Mouse (Mus musculus): Measurements from ENCODE around the gene Ccdc38.

The Ccdc38 gene

DNA sequence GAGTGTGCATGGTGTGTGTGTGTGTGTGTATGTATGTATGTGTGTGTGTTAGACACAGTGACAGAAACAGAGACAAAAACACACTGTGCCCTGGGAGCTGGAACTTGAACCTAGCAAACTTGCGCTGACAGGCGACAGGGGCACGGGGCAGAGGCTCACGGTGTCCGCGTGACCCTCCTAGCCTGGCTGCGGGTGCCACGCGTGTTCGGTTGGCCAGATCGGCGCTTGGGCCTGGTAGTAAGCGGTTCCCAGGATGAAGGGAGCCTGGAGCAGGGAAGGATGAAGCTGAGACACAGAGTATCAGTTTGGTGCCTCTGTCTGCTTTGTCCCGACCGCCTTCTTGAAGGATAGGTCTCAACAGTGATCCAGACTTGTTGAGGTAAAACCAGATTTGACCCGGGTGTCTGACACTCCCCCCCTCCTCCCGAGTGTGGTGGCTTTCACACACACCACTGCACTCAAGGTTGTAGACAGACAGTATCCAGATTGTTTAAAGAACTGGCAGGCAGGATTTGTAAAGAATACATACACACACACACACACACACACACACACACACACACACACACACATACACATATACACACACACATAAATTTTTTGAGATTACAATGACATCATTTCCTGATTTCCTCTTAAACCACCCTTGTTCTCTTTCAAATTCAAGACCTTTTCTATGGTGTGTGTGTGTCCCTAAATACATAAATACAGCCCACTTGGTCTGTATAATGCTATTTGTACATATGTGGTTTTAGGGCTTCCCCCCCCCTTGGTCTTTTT is at the start of gene Ccdc38:
Gene Ccdc38, plus strand, starts transcription at position 202 of the 780 bp plus-strand sequence.
- DNase-seq (ENCODE audit: low read depth, low spot score): no peak

DNA sequence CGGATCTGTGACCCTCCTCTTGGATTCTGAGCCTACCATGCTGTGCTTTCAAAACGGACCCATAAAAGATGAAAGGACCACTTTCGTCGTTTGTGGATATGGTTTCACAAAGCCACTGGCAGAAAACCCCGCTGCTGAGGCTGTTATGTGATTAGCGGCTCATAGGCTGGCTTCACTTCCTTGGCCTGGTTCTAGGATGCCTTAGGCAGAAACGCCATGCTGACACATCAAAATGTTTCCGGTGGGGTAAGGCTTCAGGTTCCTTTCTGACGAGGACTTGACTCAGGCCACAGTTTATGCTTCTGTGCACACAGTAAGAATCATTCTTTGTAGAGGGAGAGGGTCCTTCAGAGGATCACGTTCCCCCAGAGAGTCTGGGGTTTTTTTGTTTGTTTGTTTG is 39.6 kb upstream of the Ccdc38 start:
- no peak for DNase-seq (ENCODE audit: low read depth, low spot score)

DNA sequence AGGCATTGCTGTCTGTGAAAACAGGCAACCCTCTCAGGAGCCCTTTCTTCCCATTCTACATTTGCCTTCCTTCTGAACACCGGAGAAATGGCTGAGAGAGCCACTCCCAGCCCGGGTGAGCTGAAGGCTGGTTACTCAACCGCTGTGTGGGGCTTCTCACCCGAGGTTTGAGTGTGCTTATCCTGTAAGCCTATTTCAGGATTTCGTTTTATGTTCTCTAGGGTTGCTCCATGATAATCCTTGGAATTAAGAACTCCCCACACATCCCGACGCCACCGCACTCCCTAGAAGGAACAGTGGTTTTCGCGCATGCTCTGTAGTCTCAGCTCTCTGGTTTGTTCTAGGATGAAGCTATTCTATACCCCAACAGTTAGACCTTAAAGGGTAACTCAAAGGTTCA is 39.1 kb upstream of the Ccdc38 start:
- peak; percentile 19 for DNase-seq (ENCODE audit: low read depth, low spot score)

DNA sequence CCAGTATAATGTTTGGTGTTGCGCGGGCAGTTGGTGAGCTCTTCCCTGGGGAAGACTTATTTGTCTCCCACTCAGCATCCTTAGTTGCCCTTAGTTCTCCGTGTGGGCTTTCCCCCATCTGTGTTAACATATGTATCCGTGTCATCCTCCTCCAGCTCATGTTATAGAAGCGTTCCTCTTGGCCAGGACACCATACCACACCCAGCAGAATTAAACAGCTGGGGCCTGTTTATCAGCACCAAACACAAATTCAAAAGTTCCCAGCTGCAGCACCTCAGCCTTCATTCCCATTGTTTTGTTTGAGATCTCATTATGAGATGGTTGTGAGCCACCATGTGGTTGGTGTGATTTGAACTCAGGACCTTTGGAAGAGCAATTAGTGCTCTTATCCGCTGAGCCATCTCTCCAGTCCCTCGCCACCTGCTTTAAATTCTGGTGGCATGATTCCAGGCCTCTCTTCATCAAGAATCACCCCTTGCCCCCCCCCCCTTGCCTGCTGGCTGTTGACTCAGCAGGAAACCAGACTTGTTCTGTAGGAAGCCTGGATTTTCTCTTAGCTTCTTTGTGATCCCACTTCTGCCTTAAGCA is 32.0 kb upstream of the Ccdc38 start:
- DNase-seq (ENCODE audit: low read depth, low spot score): no peak

DNA sequence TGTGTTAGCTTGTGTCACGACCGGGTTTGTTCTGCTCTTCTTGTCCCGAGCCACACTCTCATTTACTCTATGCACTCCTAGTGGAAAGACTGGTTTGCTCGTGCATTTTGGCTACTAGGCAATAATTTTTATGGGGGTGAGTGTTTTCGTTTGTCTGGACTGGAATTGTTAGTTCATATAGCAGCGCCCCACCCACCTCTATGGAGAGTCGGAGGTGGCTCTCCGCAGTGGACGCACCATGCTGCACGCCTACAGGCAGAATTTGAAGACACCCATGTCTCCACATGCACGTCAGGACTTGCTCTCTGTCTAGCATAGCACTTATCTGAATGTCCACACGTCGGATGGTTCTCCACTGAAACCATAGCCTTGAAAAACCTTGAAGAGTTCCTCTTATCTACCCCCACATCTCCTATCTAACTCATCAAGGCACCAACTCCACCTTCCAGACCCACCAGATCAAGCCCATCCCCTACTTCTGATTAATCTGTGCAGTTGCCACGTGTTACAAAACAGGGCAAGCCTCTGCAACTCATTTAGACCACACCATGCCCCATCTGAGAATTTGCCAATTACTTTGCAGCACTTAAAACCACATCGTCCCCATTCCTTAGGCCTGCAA is 30.8 kb upstream of the Ccdc38 start:
- no peak for DNase-seq (ENCODE audit: low read depth, low spot score)

DNA sequence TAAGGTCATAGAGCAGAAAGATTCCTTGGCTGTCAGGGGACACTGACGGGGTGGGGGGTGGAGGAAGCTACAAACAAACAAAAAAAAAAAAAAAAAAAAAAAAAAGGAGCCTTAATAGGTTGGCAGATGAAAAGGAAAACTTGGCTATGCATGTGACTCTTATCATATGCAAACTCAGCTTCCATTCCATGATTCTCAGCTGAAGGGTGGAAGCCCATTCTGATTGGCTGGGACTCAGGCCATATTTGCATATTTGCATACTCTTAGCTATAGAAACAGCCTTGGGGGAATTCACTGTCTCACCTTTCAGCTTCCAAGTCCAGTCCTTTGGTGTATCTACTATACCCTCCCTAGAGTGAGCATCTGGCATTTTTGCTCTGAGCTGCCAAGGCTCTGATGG is 25.0 kb upstream of the Ccdc38 start:
- peak; percentile 14 for DNase-seq (ENCODE audit: low read depth, low spot score)

DNA sequence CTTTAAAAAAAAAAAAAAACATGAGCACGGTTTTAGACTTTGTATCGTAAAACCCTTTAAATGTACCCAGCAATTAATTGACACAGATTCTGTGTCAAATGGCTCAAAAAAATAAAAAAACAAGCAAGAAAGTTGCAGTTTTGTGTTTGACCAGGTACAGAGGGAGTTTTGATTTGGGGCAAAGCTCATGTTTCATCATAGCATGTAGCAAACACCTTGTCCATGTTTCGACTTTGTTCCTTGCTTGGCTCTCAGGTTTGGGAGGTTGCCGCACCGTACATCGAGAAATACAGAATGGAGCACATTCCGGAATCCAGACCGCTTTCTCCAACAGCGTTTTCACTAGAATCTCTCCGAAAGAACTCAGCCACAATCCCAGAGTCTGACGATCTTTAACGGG is 24.5 kb upstream of the Ccdc38 start:
- no peak for DNase-seq (ENCODE audit: low read depth, low spot score)

DNA sequence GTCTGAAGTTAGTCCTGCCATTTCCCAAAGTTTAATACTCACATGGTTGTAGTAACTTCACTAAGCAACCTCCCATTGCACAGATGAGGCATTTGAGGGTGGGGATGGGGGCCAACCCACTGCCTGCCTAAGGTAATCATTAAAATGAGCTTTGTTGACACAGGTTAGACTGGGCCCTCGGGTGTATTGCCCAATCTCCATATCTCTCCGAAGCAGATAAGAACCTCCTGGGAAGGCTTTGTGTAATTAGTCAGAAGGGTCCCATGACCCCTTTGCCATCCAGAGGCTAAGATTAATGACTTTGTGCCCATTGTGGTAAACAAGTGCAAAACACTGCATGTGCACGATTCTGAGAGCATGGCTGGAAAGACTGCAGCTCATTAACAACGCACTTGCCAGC is 22.7 kb upstream of the Ccdc38 start:
- DNase-seq (ENCODE audit: low read depth, low spot score): no peak

DNA sequence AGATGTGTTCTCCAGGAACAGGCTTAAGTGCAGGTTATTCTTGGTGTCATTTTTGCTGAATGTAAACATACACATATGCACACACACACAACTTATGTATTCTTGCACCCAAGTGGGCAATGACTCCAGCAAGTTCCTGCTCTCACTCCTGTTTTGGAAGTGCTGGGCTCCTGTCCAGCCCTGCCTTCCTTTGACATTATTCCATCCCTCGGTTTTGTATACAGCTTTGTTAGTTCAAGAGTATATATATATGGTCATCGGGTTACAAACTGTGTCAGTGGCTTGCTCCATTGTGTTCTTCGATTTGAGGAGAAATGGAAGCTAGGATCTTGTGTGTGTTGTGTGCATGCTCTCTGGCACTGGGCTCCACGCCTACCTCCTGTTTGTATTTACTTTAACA is 22.2 kb upstream of the Ccdc38 start:
- no peak for DNase-seq (ENCODE audit: low read depth, low spot score)

DNA sequence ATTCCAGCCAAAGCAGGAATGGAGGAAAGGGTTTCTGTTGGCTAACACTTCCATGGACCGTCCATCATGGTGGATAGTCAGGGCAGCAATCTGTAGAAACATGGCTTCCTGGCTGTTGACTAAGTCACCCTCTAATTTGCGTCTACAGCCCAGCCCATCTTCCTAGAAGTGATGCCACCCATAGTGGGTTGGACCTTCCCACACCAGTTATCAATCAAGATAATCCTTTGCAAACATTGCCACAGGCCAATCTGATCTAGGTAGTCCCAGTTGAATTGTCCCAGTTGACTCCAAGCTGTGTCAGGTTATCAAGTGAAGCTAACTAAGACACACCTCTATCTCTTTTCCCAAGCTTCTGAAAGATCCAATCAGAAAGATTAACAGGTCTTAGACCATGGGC is 21.8 kb upstream of the Ccdc38 start:
- DNase-seq (ENCODE audit: low read depth, low spot score): no peak

DNA sequence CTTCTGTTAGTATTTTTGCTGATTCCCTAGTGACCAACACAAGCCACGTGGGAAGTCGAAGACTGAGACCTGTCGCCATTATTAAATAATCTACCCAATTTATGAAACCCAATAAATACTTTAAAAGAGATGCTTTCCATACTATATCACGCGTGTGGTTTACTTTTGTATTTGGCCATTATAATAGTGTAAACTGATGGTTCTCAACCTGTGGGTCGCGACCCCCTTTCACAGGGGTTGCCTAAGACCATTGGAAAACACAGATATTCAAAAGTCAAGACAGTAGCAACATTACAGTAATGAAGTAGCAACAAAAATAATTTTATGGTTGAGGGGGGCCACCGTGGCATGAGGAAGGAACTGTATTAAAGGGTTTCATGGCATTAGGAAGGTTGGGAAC is 21.3 kb upstream of the Ccdc38 start:
- no peak for DNase-seq (ENCODE audit: low read depth, low spot score)

DNA sequence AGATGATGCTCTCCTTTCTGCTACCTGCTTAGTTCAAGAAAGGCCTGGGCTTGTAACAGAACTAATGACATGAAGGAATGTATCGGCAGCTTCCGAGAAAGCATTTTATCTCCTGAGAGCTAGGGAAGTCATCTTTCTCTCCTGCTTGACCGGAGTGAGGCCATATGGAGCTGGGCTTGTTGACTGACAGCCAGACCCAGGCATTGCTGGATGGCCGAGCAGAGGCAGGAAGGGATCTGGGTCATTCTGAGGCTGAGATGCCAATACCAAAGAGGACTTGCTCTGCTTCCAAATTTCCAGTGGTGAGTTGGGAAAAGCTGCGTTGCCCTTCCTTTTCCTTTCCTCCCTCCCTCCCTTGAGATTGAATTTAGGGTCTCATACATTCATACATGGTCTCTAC is 20.7 kb upstream of the Ccdc38 start:
- DNase-seq (ENCODE audit: low read depth, low spot score): no peak

DNA sequence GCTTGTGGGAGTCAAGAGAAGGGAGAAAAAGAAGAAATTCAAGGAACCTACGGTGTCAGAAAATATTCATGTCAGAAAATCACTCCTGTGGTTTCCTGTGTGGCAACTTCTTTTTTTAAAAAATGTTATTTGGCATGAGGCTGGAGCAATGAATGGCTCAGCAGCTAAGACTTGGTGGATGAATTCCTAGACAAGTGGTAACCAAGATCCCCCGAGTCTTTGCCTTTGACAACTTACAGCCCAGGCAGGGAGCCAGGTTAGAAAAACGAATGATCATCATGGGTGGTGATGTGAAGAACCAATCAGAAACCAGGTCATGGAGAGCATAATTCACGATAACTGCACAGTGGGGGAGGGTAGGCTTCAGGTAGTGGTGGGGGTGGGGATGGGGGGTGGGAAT is 19.4 kb upstream of the Ccdc38 start:
- DNase-seq (ENCODE audit: low read depth, low spot score): no peak

DNA sequence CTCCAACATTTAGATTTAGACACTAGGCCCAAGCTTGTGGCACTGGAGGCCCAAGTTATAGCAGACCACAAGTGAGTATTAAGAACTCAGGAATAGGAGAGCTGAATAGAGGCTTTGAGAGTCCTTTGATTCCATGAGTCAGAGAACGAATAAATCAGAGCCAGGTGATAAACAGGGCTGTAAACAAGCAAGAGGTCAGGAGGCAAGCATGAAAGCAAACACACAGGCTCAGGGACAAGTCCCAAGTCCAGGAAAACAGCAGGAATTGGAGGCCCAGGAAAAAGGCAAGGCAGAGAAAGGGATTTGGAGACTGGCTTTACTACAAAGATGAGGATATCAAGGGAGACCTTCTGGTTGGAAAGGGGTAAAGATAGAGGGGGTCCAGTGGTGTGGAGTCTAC is 15.1 kb upstream of the Ccdc38 start:
- no peak for DNase-seq (ENCODE audit: low read depth, low spot score)

DNA sequence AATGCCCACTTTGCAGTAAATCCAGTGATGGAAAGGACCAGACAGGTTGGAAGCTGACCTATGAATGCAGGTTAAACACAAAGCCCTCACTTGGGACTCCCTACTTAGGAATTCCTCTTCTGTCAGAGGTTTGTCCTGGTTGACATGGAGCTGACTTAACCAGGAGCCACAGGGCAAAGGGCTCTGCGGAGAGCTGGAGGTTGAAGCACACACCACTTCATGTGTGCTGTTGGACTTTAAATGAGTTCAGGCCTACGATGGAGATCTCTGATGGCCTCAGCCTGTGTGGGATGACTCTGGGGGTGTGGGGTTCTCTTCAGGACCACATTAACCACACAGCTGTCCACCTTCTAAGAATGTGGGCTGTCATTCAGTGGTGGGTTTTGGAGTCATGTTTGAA is 2.1 kb upstream of the Ccdc38 start:
- no peak for DNase-seq (ENCODE audit: low read depth, low spot score)

DNA sequence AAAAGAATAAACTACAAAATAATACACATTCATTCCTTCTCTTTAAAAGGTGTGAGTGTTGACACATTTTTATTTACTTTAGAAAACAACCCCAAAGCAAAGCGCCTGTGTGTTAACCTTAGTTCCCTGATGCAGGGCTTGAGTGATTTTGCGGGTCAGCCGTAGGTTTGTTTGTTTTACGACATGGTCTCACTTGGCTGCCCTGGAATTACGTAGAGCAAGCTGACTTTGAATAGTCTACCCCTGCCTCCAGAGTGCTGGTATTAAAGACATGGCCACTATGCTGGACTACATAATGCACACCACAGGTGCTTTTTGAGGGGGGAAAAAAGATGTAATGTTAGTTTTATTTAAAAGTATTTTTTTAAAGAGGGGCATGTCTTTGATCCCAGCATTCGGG is 1.6 kb upstream of the Ccdc38 start:
- no peak for DNase-seq (ENCODE audit: low read depth, low spot score)

DNA sequence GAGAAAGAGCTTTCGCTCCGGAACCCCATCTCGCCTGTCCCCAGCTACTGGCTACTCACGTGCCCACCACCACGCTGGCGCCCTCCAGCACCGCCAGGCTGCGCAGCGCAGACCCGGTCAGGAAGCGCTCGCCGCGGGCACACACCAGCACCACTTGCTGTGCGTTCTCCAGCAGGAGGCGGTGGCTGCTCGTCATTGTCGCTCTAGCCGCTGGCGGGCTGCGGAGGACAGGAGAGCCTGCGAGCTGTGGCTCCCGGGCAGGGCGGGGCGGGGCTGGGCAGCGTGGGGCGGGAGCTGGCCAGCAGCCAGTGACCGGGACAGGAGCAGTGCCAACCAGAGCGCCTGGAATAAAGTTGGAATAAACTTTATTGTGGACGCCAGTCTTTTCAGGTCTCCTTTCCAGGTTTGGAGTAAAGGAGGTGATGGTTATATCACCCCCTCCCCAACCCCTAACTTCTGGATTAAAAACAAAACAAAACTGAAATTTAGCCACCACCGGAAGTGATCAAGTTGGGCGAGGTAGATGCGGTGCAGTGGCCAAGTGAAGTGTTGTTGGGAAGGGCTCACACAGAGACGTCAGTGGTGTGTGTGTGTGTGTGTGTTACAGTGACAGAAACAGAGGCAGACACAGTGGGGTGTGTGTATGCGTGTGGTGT is 529 bp upstream of the Ccdc38 start, which contains the start of gene Amdhd1:
Gene Amdhd1, minus strand, starts transcription at position 259 of the 656 bp plus-strand sequence.
- DNase-seq (ENCODE audit: low read depth, low spot score): peak; percentile 69

DNA sequence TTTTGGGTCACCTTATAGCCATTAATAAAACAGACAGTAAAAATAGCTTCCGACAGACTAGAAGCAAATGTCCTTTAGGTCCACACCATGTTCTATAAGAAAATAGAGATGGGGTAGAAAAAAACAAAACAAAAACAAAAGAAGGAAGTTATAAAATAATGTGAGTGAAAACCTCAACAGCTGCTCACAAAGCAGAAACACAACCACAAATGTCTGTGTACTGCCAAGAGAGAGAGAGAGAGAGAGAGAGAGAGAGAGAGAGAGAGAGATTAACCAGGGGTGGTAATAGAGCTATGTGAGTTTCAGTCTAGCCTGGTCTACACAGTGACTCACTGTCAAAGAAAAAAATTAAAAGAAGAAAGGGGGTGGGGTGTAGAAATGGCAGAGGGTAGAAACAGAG is 1.2 kb downstream of the Ccdc38 start:
- no peak for DNase-seq (ENCODE audit: low read depth, low spot score)

DNA sequence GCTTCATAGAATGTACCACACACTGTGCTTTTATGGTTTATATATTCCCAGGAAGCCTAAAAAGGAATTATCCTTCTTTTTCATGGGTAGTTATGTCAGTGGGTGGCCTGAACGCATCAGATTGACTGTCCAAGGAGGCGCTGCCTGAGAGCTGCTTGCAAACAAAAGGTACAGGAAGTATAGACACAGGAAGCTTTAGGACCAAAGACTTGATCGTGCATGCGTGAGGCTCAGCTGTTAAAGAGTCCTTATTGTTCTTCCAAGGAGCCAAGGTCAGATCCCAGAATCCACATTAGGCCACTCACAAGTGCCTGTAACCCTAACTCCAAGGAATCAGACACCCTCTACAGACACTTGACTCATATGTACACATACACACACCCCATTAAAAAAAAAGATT is 1.9 kb downstream of the Ccdc38 start:
- DNase-seq (ENCODE audit: low read depth, low spot score): peak; percentile 97

DNA sequence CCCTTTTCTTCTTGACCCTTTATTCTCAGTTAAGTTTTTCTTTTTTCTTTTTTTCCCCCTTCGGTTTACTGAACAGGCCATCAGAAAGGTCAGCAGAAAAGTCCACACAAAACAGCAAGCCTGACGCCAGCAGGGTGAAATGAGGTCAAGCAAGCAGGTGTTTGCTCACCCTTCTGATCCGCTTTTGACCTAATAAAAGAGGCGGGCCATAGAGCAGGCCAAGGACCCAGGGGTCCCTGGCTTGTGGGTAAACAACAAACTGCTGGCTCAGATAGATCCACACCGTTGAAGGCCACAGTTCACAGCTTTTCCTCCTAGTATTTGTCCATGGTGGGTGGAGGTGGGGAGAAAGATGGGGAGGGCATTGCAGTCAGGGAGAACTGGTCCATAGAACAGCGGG is 2.7 kb downstream of the Ccdc38 start:
- peak; percentile 25 for DNase-seq (ENCODE audit: low read depth, low spot score)

DNA sequence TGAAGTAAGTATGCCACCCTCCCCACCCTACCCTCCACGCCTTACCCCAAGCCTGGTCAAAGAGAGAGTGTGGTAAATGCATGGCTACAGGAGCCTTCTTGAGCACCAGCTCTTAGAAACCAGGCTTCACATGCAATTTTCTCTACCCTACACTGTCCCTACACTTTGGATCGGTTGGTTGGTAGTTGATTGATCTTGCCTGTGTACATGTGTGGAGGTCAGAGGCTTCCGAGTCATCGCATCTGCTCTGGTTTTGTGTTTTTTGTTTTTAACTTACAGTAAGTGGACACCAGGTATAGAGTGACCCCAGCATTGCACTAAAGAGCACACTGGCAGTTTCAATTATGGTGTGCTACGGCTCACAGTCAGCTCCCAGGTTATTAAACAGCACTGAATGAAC is 3.7 kb downstream of the Ccdc38 start:
- no peak for DNase-seq (ENCODE audit: low read depth, low spot score)

DNA sequence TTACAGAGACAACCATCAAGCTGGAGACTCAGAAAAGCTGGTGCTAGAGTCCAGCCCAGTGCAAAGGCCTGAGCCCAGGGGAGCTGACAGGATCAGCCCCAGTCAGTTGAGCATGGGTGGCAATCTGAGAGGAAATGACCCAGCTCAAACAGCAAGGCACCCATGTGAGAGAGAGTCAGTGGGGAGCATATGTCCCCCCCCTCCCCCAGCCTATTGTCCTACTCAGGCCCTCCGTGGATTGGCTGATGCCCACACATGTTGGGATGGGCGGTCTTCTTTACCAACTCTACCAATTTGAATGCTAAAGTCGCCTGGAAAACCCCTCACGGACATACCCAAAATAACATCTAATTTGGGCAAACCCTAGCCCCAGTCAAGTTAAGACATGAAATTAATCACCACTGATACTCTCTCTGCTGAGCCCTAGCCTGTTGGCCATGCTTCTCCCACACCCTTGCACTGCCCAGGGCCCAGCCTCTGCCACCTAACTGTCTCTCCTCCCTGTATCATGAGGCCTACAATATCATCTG is 7.4 kb downstream of the Ccdc38 start:
- no peak for DNase-seq (ENCODE audit: low read depth, low spot score)

Measured in R1 (cell line).